Mouse (Mus musculus): ENCODE results near the gene Ccdc171. TPM values are rescaled to one million over a fixed set of nuclear protein-coding genes. Genes with fewer than 3 reads are reported as not detected.

Ccdc171 gene
- polyA plus RNA-seq, 1 experiment, result 2.2 TPM

DNA sequence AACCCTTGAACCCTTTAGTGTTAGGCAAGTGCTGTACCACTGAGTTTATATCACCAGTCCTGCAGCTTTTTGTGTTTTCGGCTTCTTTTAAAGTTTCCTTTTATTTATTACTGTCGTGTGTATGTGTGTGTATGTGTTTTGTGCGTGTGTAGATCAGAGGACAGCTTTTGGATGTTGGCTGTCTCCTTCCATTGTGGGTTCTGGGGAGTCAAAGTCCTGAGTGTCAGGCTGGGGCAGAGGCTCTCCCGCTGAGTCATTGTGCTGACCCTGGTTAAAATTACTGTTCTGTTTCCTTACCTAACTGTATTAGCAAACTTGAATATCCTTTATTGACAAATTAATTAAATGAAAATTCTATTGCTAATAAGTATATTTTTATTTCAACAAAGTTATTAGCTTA lies 98.4 kb downstream of the Ccdc171 start:
- H3K4me3 ChIP-seq (ENCODE audit: control insufficient read depth, insufficient read depth, low read length), result no peak overlapping the region
- WGBS, result 96% methylated on average over 4 of the region's 4 CpGs
- H3K4me1 ChIP-seq (replicated peaks; ENCODE audit: control insufficient read depth, insufficient read depth, low read length), result no peaks in the 10 kb centered on the region
- TF ChIP-seq POLR2A (IDR thresholded peaks at IDR 0.05; ENCODE audit: control insufficient read depth, extremely low read depth, insufficient read depth, low read length, poor library complexity) (no peak), CTCF (IDR thresholded peaks at IDR 0.05; ENCODE audit: borderline replicate concordance, control insufficient read depth, extremely low read depth, insufficient read depth, low read length, poor library complexity) (no peak)
- H3K27ac ChIP-seq (ENCODE audit: control insufficient read depth, insufficient read depth, low read length), result no peak overlapping the region
- H3K36me3 ChIP-seq (ENCODE audit: control insufficient read depth, insufficient read depth, low read length), result no peaks in the 10 kb centered on the region
- no peak for DNase-seq
- no peaks in the 10 kb centered on the region for H3K27me3 ChIP-seq (ENCODE audit: control insufficient read depth, insufficient read depth, low read length)

DNA sequence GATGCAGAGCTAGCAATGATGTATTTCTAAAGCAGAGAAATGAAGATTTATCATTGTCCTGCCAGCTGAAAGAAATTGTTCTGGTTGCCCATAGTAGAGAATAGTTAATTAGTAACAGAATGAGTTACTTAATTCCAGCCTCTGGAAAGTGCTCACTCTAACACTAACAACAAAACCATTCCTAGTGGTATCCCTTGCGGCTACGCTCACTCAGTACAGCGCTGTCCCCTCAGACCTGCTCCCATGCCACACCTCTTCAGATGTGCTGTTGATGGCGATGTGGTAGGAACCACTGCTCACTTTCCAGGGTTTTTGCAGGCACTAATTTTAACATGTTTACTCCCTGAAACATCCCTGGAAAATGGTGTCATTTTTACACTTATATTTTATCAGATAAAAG lies 126.1 kb downstream of the Ccdc171 start:
- H3K4me1 ChIP-seq (replicated peaks; ENCODE audit: control insufficient read depth, insufficient read depth, low read length), result no peaks in the 10 kb centered on the region
- no peak overlapping the region for H3K27ac ChIP-seq (ENCODE audit: control insufficient read depth, insufficient read depth, low read length)
- no peak for DNase-seq
- H3K36me3 ChIP-seq (ENCODE audit: control insufficient read depth, insufficient read depth, low read length), result no peaks in the 10 kb centered on the region
- WGBS, result 98% methylated on average over 4 of the region's 4 CpGs
- no peak overlapping the region for H3K4me3 ChIP-seq (ENCODE audit: control insufficient read depth, insufficient read depth, low read length)
- H3K27me3 ChIP-seq (ENCODE audit: control insufficient read depth, insufficient read depth, low read length), result no peaks in the 10 kb centered on the region
- TF ChIP-seq CTCF (IDR thresholded peaks at IDR 0.05; ENCODE audit: borderline replicate concordance, control insufficient read depth, extremely low read depth, insufficient read depth, low read length, poor library complexity) (no peak), POLR2A (IDR thresholded peaks at IDR 0.05; ENCODE audit: control insufficient read depth, extremely low read depth, insufficient read depth, low read length, poor library complexity) (no peak)

DNA sequence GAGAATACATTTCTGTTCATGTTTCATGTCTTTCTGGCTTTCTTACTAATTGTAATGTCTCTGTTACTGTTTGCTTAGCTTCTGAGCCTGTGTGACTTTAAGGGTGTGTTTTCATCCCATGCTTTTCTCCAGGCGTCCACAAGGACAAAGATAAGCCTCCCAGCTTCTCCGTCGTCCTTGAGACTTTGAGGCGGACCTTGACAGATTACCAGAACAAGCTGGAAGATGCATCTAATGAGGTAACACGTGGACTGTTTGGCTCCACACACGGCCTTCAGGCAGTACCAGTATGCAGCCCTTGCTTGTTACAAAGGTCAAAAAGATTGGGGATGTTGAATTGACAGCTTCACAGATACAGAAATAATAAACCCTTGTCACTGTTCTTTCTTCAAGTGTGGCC lies 130.1 kb downstream of the Ccdc171 start:
- no peaks in the 10 kb centered on the region for H3K4me1 ChIP-seq (replicated peaks; ENCODE audit: control insufficient read depth, insufficient read depth, low read length)
- H3K27me3 ChIP-seq (ENCODE audit: control insufficient read depth, insufficient read depth, low read length), result no peaks in the 10 kb centered on the region
- H3K27ac ChIP-seq (ENCODE audit: control insufficient read depth, insufficient read depth, low read length), result no peak overlapping the region
- no peak overlapping the region for H3K4me3 ChIP-seq (ENCODE audit: control insufficient read depth, insufficient read depth, low read length)
- 91% methylated on average over 6 of the region's 6 CpGs for WGBS
- no peak for DNase-seq
- H3K36me3 ChIP-seq (ENCODE audit: control insufficient read depth, insufficient read depth, low read length), result no peaks in the 10 kb centered on the region
- TF ChIP-seq CTCF (IDR thresholded peaks at IDR 0.05; ENCODE audit: borderline replicate concordance, control insufficient read depth, extremely low read depth, insufficient read depth, low read length, poor library complexity) (no peak), POLR2A (IDR thresholded peaks at IDR 0.05; ENCODE audit: control insufficient read depth, extremely low read depth, insufficient read depth, low read length, poor library complexity) (no peak)

DNA sequence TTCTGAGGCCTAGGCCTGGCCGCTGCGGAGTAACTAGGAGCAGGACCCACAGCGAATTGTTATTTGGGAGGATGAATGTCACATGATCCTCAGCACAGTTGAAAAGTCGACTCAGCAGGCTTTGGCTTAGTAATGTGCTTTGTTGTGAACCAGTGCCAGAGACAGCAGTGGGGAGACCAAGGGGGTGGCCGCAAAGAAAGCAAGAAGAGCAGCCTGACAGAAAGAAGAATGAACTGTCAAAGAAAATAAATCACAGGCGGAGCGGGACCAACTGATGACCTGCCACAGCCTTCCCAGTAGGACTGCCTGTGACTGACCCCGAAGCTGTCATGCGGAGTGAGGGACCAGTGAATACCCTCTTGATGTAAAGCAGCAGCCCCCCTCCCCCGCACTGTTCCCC lies 131.2 kb downstream of the Ccdc171 start:
- Histone ChIP-seq H3K27me3 (ENCODE audit: control insufficient read depth, insufficient read depth, low read length) (no peaks in the 10 kb centered on the region), H3K27ac (ENCODE audit: control insufficient read depth, insufficient read depth, low read length) (no peak overlapping the region), H3K4me3 (ENCODE audit: control insufficient read depth, insufficient read depth, low read length) (no peak overlapping the region), H3K36me3 (ENCODE audit: control insufficient read depth, insufficient read depth, low read length) (no peaks in the 10 kb centered on the region), H3K4me1 (replicated peaks; ENCODE audit: control insufficient read depth, insufficient read depth, low read length) (no peaks in the 10 kb centered on the region)
- TF ChIP-seq POLR2A (IDR thresholded peaks at IDR 0.05; ENCODE audit: control insufficient read depth, extremely low read depth, insufficient read depth, low read length, poor library complexity) (no peak), CTCF (IDR thresholded peaks at IDR 0.05; ENCODE audit: borderline replicate concordance, control insufficient read depth, extremely low read depth, insufficient read depth, low read length, poor library complexity) (no peak)
- WGBS, result 86% methylated on average over 10 of the region's 10 CpGs
- no peak for DNase-seq

DNA sequence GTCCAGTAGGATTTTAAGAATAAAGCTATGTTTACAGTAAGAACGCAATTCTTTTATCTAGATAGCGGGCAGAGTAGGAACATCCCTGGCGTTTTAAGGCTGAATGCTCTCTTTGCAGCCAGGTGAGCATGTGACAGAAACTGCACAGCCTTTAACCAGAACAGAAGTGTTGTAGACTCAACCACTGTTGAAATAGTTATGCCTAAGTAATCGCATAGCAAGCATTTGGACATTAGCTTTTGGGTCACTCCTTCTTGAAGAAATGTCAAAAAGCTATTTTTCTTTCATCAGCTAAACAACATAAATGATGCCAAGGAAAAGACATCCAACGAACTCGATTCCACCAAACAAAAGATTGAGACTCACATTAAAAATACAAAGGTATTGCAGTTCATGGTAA lies 131.7 kb downstream of the Ccdc171 start:
- Histone ChIP-seq H3K4me1 (replicated peaks; ENCODE audit: control insufficient read depth, insufficient read depth, low read length) (no peaks in the 10 kb centered on the region), H3K36me3 (ENCODE audit: control insufficient read depth, insufficient read depth, low read length) (no peaks in the 10 kb centered on the region), H3K27me3 (ENCODE audit: control insufficient read depth, insufficient read depth, low read length) (no peaks in the 10 kb centered on the region), H3K4me3 (ENCODE audit: control insufficient read depth, insufficient read depth, low read length) (no peak overlapping the region), H3K27ac (ENCODE audit: control insufficient read depth, insufficient read depth, low read length) (no peak overlapping the region)
- DNase-seq, result no peak
- TF ChIP-seq POLR2A (IDR thresholded peaks at IDR 0.05; ENCODE audit: control insufficient read depth, extremely low read depth, insufficient read depth, low read length, poor library complexity) (no peak), CTCF (IDR thresholded peaks at IDR 0.05; ENCODE audit: borderline replicate concordance, control insufficient read depth, extremely low read depth, insufficient read depth, low read length, poor library complexity) (no peak)
- WGBS, result 92% methylated on average over 6 of the region's 6 CpGs

DNA sequence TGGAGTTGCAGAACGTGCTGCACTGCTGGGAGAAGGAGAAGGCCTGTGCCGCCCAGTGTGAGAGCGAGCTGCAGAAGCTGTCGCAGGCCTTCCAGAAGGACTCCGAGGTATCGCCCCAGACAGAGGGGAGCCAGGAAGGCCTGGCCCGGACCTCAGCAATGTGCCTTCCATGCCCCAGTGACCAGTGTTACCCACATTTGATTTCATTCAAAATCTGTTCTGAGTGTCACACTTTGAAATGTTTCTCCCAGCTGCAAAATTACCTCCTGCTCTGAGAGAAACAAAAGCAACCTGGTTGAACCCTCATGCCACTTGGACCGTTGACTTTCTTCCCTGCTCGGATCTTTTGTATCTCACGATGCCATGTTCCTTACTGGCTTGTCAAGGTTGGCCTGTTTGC lies 133.1 kb downstream of the Ccdc171 start:
- whole genome bisulfite sequencing, result 99% methylated on average over 10 of the region's 10 CpGs
- no peak overlapping the region for H3K27ac ChIP-seq (ENCODE audit: control insufficient read depth, insufficient read depth, low read length)

DNA sequence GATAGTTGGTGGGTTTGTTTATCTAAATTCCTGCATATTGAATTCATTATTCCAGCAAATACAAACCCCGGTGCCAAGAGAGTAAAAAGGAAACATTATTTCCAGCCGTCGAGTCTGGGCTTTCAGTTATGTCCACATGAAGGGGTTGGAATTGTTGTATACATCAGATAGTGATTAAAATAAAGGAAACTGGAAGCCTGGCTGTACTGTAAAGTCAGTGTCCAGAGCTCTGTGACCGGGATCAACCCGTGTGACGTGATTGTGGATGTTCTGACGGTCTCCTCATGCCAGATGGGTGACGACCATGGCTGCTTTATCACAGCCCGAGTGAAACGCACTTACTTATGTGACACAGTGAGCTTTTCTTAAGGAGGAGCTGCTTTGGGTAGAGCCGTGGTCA lies 134.1 kb downstream of the Ccdc171 start:
- no peak overlapping the region for H3K4me3 ChIP-seq (ENCODE audit: control insufficient read depth, insufficient read depth, low read length)
- 95% methylated on average over 11 of the region's 11 CpGs for WGBS
- no peak for TF ChIP-seq CTCF (IDR thresholded peaks at IDR 0.05; ENCODE audit: borderline replicate concordance, control insufficient read depth, extremely low read depth, insufficient read depth, low read length, poor library complexity)
- TF ChIP-seq POLR2A (IDR thresholded peaks at IDR 0.05; ENCODE audit: control insufficient read depth, extremely low read depth, insufficient read depth, low read length, poor library complexity), result no peak
- no peak overlapping the region for H3K27ac ChIP-seq (ENCODE audit: control insufficient read depth, insufficient read depth, low read length)
- H3K27me3 ChIP-seq (ENCODE audit: control insufficient read depth, insufficient read depth, low read length), result no peaks in the 10 kb centered on the region
- no peaks in the 10 kb centered on the region for H3K36me3 ChIP-seq (ENCODE audit: control insufficient read depth, insufficient read depth, low read length)
- DNase-seq, result no peak
- H3K4me1 ChIP-seq (replicated peaks; ENCODE audit: control insufficient read depth, insufficient read depth, low read length), result no peaks in the 10 kb centered on the region

More for the DNA sequence above, 133.1 kb downstream of the Ccdc171 start:
- no peak for DNase-seq
- Histone ChIP-seq H3K4me1 (replicated peaks; ENCODE audit: control insufficient read depth, insufficient read depth, low read length) (no peaks in the 10 kb centered on the region), H3K36me3 (ENCODE audit: control insufficient read depth, insufficient read depth, low read length) (no peaks in the 10 kb centered on the region), H3K4me3 (ENCODE audit: control insufficient read depth, insufficient read depth, low read length) (no peak overlapping the region), H3K27me3 (ENCODE audit: control insufficient read depth, insufficient read depth, low read length) (no peaks in the 10 kb centered on the region)
- TF ChIP-seq POLR2A (IDR thresholded peaks at IDR 0.05; ENCODE audit: control insufficient read depth, extremely low read depth, insufficient read depth, low read length, poor library complexity), result no peak
- no peak for TF ChIP-seq CTCF (IDR thresholded peaks at IDR 0.05; ENCODE audit: borderline replicate concordance, control insufficient read depth, extremely low read depth, insufficient read depth, low read length, poor library complexity)
